Mouse (Mus musculus) cerebellum, adult 18-20 months (tissue): ENCODE measurements around the gene Irs3.
"Not testable (repeated sequence)": the region's sequence is repeated elsewhere in the genome, so short reads cannot be mapped to it uniquely, and the experiment has no call there.

Experiments used
- DNase-seq, 2 experiments: peaks; one replicate each; pipeline ENCODE4 v3.0.0; 2021

Gene Irs3

DNA sequence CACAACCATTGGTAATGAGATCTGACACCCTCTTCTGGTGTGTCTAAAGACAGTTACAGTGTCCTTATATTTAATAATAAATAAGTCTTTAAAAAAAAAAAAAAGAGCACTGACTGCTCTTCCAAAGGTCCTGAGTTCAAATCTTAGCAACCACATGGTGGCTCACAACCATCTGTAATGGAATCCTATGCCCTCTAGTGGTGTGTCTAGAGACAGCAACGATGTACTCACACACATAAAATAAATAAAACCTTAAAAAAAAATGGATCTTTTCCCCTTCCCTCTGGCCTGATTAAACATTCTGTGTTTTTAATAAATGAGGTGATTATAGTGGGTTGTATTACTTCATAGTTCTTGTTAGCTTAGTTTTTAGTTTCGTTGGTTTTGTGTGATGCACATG, 30.6 kb downstream of the Irs3 start:
- not testable (repeated sequence) for DNase-seq

GRCm38 (mm10) chr5:137613550-137613949, 32.0 kb downstream of the Irs3 start, which contains the start of gene Pcolce:
Pcolce (minus strand) TSS chr5:137613784.
- DNase-seq = no peak

DNA sequence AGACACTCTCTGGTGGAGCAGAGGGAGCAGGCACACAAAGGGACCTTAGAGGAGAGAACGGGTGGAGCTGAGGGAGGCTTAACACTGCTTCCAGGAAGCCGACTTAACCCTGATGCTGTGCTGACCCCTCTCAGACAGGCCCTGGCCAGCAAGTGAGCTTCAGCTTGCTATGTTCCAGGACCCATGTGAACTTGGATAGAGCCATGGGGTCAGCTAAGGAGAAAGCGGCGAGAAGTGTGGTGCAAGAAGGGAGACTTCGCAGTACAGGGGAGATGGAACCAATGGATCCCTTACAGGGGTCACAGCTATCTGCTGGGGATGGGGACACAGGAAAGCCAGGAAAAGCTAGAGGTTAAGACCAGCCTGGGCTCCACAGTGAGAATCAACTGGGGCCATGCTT, 32.4 kb downstream of the Irs3 start:
- DNase-seq = no peak

DNA sequence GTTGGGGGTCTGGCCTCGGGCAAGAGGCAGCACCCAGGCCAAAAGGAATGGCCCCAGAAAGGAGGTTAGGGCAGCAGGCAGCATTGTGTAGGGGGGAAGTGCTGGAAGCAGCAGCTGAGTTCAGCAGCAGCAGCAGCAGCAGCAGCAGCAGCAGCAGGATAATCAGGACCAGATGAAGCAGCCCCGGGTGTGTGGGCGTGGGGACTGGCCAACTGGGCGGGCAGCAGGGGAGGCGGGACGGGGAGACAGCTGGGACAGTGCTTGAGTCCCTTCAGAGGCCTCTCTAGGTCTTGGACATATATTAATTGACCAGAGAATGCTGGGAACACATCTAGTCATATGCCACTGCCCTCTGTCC, 34.3 kb downstream of the Irs3 start:
- DNase-seq = no peak

GRCm38 (mm10) chr5:137610548-137611244, 34.8 kb downstream of the Irs3 start:
- no peak for DNase-seq

DNA sequence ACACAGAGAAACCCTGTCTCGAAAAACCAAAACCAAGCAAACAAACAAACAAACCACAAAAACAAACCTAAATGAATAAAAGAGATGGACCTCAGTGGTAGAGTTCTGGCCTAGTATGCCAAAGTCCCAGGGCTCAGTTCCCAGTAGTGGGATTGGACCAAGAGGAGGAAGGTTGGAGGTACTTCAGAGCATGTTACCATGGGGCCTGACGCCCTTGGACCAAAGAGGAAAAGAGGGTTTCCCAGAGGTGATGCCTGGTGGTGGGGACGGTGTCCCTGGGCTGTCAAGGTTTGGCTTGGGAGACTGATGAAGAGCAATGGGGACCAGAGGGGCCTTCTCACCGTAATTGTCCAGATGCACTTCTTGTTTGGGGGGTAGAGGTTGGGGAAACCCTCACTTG, 35.5 kb downstream of the Irs3 start:
- no peak for DNase-seq

DNA sequence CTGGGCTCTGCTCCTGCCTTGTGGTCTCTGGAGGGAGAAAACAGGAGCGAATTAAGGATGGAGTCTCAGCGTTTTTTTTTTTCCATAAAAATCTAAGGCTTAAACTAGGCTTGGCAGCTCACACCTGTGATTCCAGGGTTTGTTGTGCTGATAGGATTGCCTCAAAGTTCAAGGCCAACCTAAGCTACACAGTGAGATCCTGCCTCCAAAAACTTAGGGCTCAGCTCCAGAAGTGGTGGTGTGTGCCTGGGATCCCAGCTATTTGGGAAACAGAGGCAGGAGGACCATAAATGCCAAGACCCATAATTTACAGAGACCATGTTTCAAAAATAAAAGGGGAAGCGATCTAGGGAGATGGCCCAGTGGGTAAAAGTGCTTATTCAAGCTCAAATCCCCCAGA, 36.2 kb downstream of the Irs3 start:
- no peak for DNase-seq

DNA sequence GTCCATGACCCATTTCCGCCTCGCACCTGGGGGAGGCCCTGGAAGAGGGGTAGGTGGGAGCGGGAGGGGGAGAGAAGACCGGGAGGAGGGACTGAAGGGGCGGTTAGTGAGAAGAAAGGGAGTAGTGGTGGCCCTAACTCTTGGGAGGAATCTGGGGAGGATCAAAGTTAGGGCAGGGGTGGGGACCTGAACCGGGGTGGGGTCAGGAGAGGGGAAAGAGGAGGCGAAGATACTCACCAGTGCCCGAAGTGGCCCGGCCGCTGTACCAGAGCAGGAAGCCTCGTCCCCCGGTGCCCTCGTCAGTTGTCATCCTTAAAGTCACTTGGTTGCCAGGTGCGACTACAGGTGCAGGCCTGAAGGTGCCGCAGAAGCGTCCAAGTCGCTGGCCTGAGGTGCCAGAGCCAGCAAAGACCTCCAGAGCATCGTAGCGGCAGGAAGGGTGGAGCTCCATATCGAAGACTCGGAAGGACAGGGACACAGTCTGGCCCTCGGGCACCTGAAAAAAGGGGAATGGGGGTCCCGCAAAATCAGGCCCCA, 36.8 kb downstream of the Irs3 start:
- no peak for DNase-seq

DNA sequence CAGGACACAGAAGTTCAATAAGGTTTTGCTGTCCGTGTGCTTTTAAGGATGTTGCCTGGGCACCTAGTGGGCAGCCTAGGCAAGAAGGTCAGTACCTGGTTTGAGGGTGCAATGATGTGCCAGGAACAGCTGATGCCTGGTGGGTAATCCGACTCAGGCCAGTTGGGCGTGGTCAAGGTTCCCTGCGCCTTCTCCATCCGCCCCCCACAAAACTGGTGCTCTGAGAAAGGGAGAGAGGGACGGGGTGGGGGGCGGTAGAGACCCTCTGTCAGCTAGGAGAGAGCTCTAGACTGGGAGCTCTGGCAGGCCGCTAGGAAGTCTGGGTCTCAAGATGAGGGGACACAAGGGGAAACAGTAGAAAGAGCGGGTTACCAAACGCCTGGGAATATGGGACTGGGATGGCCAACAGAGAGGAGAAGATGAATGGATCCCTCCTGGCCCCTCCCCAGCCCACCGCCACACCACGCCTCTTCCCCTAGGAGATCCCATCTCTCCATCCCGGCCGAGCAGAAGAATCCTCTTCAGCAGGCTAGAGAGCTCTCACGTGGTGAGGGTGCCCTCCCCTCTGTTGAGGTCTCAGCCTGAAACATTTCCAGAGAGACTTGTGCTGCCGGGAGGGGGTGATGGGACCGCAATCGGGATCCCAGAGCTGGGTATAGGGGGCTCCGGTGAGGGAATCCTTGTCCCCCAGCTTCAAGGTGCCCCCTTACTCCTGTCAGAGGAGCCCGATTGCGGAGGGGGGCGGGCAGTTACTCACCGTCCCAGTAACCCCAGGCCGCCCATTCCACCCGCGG, 37.5 kb downstream of the Irs3 start:
- no peak for DNase-seq

DNA sequence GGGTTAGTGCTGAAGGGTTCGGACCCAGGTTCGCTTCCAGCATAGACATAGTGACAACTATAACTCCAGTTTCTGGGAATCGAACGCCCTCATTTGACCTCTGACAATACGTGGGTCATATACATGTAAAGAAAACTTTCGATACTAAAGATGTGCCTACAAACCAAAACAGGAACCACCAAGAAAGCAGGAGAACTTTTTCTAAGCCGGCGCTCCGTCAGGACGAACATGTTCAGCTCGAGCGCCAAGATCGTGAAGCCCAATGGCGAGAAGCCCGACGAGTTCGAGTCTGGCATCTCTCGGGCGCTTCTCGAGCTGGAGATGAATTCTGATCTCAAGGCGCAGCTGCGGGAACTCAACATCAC, 44.2 kb downstream of the Irs3 start:
- peak in 1 of 2 experiments; percentile 23 for DNase-seq

DNA sequence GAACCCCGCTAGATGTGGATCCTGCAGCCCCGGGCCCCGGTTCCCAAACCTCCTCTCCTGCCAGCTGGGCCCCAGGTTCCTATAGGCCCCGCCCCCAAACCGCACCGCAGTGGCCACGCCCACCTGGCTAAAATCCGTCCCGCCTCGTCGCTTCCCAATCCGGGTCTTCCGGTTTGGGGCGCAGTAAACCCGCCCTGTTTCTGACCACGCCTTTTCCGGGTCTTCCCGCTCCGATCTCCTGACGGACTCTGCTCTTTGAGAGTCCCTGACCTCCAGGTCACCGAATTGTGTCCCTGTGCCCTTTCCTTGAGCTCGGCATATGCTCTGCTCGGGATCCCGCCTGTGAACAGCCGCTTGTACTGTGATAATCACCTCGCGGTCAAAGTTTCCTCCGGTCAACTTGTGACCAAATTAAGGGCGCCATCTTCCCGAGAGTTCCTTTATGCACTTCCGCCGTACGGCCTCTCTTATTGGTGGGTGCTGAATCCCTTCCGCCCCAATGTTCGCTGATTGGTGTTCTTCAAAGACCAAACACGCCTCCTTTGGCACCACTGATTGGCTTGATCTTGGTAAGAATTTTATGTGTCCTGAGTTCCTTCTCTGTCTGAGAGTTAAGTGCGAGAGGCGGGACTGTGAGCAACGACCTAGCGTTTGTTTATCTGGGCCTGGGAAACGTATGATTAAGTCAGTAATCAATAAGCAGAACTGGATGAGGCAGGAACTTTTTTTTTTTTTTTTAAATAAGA, 44.7 kb downstream of the Irs3 start, which contains the start of gene Mospd3:
TSS of gene Mospd3 (minus strand) at position 440 of the 746 bp plus-strand sequence.
- peak; percentile 95 to 96 for DNase-seq

DNA sequence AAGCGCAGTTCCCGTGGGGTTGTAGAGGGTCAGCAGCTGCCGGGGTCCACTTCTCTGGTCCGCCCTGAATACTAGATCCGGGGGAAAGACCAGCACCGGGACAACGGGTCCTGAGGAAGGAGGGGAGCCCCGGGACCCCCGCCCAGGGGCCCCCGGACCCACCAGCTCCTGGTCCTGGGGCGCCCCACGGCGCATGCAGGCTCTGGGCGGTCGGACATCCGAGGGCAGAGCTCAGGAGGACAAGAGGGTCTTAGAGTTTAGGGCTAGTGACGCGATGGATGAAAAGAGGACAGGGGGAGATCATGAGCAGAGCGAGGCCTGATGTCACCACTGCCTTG, 45.3 kb downstream of the Irs3 start:
- DNase-seq = no peak

DNA sequence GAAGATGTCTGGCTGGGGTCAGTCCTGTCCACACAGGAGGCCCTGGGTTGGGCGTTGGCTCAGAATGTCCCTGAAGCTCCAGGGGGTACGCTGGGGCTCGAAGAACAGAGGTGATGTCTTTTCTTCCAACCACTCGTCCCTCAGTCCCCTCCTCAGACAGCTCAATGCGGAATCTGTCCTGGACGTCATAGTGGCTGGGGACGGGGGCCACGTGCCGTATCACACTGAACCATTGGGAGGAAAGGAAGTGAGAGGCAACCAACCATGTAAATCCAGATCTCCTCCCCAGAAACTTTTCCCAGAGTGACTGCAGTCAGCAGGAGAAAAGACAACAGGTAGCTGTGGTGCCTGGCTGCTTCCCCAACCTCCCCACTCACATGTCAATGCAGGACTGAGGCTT, 45.9 kb downstream of the Irs3 start:
- DNase-seq = peak in 1 of 2 experiments; percentile 16

- no peak for DNase-seq
Observed at GRCm38 (mm10) chr5:137598100-137598826, 47.3 kb downstream of the Irs3 start.

DNA sequence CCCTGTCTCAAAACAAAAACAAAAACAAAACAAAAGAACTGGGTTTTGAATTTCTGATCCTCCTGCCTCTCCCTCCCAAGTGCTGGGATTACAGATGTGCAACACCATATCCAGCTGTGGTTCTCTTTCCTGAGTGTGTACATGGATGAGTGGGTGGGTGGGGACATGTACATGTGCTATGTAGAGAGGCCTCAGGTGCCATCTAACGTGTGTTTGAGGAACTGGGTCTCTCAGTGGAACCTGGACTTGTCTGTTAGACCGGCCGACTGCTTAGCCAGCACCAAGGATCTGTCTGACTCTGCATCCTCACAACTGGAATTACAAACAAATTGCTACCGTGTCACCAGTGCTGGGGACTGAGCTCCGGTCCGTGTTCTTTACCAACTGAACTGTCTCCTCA, 47.9 kb downstream of the Irs3 start:
- DNase-seq = no peak

DNA sequence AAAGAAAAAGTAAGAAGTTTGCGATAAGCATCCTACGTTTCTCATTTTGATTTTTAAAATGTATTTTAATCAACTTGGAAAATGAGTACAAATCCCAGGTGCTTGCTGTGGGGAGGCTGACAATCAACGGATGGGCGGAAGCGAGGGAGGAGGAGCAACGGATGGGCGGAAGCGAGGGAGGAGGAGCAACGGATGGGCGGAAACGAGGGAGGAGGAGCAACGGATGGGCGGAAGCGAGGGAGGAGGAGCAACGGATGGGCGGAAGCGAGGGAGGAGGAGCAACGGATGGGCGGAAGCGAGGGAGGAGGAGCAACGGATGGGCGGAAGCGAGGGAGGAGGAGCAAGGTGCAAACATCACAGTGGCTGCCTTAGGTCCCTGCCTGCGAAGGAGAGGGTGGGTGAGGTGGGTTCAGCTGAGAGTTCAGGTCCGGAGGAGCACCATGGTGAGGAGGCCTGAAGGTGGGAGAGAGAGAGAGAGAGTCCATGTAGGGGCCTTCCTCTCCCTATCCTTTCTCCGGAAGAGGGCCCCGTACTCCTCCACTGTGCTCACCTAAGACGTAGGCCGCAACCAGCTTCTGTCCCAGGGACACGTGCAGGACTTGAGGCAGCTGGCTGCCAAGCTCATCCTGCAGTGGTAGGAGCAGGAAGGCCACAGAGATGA, 48.8 kb downstream of the Irs3 start:
- DNase-seq = no peak

DNA sequence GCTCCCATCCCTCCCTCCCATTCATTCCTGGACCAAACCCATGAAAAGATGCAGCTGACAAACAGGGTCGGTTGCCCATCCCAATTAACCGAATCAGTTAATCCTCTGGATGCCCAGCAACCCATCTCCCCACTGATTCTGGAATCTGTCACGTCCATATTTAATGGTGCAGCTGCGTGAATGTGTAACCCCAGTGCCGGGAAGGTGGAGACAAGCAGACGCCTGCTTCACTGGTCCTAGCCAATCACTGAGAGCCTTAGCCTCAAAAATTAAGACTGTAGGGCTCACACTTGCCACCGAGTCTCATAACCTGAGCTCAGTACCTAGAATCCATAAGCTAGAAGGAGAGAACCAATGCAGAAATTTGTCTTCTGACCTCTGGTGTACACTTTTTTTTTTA, 49.6 kb downstream of the Irs3 start:
- no peak for DNase-seq
